Mouse (Mus musculus) brain, embryonic 14.5 days (tissue): ENCODE results near the gene Tmem135.

Experiments used
- CTCF ChIP-seq: fragments of 200-500 bp; IDR thresholded peaks from 2 replicates; pipeline ENCODE4 v1.5.1; 2012; ENCODE audit warnings: inconsistent platforms, mild to moderate bottlenecking, moderate library complexity, borderline replicate concordance; ENCODE audit not compliant: insufficient read depth, insufficient read length; ENCODE audit errors: extremely low read depth
- POLR2A ChIP-seq: fragments of 200-500 bp; IDR thresholded peaks from 2 replicates; pipeline ENCODE4 v1.6.1; 2012; ENCODE audit warnings: mild to moderate bottlenecking, inconsistent platforms, borderline replicate concordance; ENCODE audit not compliant: poor library complexity, insufficient read depth, insufficient read length, severe bottlenecking; ENCODE audit errors: extremely low read depth

- TF ChIP-seq CTCF (no peak), POLR2A (no peak)
Observed at GRCm38 (mm10) chr7:89388981-89389380, 15.0 kb downstream of the Tmem135 start.
